Mouse (Mus musculus) neural tube, embryonic 14.5 days (tissue): Measurements from ENCODE around the gene Mtmr4. TPM values are rescaled to one million over a fixed set of nuclear protein-coding genes. Genes with fewer than 3 reads are reported as not detected.

Experiments
- ATAC-seq: fragments of 200-750 bp; cut with Nextera tagmentation; 2 replicates; pipeline ENCODE4 v1.8.0; 2017; ENCODE audit warnings: low read depth, mild to moderate bottlenecking, moderate TSS enrichment, moderate library complexity
- H3K27ac ChIP-seq: fragments of 300-500 bp; sonication (generic); 2 replicates; pipeline ENCODE4 v1.5.1; 2014; ENCODE audit warnings: low read depth, mild to moderate bottlenecking, control low read depth, low read length, moderate library complexity, mixed read lengths
- H3K27me3 ChIP-seq: fragments of 300-500 bp; sonication (generic); 2 replicates; pipeline ENCODE4 v1.6.1; 2014; ENCODE audit warnings: low read length; ENCODE audit not compliant: control insufficient read depth, insufficient read depth
- H3K36me3 ChIP-seq: fragments of 300-500 bp; sonication (generic); 2 replicates; pipeline ENCODE4 v1.6.1; 2014; ENCODE audit warnings: low read length, mixed read lengths; ENCODE audit not compliant: control insufficient read depth, insufficient read depth
- H3K4me1 ChIP-seq: fragments of 300-500 bp; sonication (generic); 2 replicates; pipeline ENCODE4 v1.6.1; 2014; ENCODE audit warnings: low read length; ENCODE audit not compliant: control insufficient read depth, insufficient read depth
- H3K4me2 ChIP-seq: fragments of 300-500 bp; sonication (generic); 2 replicates; pipeline ENCODE4 v1.6.1; 2014; ENCODE audit warnings: mild to moderate bottlenecking, low read depth, low read length, control low read depth
- H3K4me3 ChIP-seq: fragments of 300-500 bp; sonication (generic); 2 replicates; pipeline ENCODE4 v1.5.1; 2014; ENCODE audit warnings: low read depth, low read length, control low read depth, mixed read lengths
- H3K9ac ChIP-seq: fragments of 300-500 bp; sonication (generic); replicated peaks from 2 replicates; pipeline ENCODE4 v1.6.1; 2014; ENCODE audit warnings: low read depth, mild to moderate bottlenecking, control low read depth, low read length, mixed read lengths
- H3K9me3 ChIP-seq: fragments of 300-500 bp; sonication (generic); 2 replicates; pipeline ENCODE4 v1.6.1; 2016; ENCODE audit warnings: low read length; ENCODE audit not compliant: control insufficient read depth
- WGBS: fragments of 180-500 bp; shearing (Covaris S2); extraction: QIAGEN DNeasy Blood & Tissue Kit; methylation state at CpG from one replicate; pipeline ENCODE4 v1.1.7; 2014; 5-methylcytosine and 5-hydroxymethylcytosine counted together
- polyA plus RNA-seq: library from polyadenylated mRNA; unstranded; fragments of >200 nt; fragmentation: Nextera tagmentation; extraction: Ambion mirVana; gene quantifications from 2 replicates; pipeline ENCODE4 v1.2.1, GENCODE M21; 2014

The Mtmr4 gene
- polyA plus RNA-seq, 1 experiment from 2014 or later = 51.0 TPM

DNA sequence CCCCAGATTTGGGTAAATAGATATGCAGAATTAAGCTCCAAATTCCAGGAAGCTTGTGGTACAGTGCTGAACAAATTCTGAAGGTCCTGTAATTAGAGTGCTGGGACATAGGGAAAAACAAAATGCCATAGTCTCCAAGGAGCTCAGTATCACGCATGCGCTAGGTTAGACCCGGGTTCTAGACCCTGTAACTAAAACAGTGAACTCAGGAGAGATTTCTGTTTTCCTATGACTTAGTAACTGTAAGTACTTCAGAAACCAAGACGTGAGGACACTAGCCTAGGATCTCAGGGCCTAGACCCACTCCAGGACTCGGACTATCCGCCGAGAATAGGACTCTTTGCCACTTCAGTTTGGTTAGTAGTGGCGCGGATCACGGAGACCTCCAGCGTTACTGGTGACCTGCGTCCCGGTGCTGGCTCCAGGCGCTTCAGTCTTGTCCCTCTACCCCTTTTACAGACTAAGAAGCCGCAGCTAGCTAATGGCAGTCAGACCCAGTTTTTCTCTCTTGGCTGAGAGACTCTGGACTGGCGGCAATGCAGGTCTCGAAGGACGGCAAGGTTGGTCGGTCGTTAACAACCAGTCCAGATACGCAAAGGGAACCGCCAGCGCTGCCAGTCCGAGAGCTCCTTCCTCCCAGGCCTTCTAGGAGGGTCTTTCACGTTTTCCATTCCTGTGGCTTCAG lies 979 bp upstream of the Mtmr4 start:
- Histone ChIP-seq H3K9me3 (no peaks in the 10 kb centered on the region), H3K4me2 (peak overlapping the region; percentile 87), H3K27ac (peak overlapping the region; percentile 92), H3K4me3 (peak overlapping the region; percentile 72), H3K4me1 (peaks cover 22% of the 10 kb centered on the region), H3K27me3 (no peaks in the 10 kb centered on the region), H3K36me3 (no peaks in the 10 kb centered on the region), H3K9ac (peak overlapping the region; percentile 86)
- 3% methylated on average over 25 of the region's 25 CpGs for WGBS
- no peak for ATAC-seq

DNA sequence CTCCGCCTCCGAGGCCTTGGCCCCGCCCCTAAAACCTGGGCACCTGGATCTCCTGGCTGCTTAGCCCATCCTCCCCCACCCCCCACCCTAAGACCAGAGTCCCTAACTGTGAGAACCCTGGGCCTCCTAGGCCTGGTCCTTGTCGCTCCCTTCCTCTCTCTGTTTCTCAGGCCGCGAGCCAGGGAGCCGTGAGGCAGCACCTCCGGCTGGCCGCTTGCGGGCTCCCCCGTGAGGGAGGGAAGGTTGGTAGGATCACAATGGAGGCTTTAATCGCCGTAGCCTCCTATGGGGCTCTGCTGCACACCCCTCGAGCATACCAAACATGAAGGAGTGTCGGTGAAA lies 363 bp downstream of the Mtmr4 start:
- peak overlapping the region; percentile 78 for H3K9ac ChIP-seq
- H3K36me3 ChIP-seq = no peaks in the 10 kb centered on the region
- peak overlapping the region; percentile 87 for H3K27ac ChIP-seq
- 0% methylated on average over 15 of the region's 15 CpGs for WGBS
- H3K4me2 ChIP-seq = peak overlapping the region; percentile 87
- H3K27me3 ChIP-seq = no peaks in the 10 kb centered on the region
- ATAC-seq = no peak; the same call in 1 of the 2 replicates
- H3K9me3 ChIP-seq = no peaks in the 10 kb centered on the region
- peaks cover 33% of the 10 kb centered on the region for H3K4me1 ChIP-seq
- peak overlapping the region; percentile 72 for H3K4me3 ChIP-seq

DNA sequence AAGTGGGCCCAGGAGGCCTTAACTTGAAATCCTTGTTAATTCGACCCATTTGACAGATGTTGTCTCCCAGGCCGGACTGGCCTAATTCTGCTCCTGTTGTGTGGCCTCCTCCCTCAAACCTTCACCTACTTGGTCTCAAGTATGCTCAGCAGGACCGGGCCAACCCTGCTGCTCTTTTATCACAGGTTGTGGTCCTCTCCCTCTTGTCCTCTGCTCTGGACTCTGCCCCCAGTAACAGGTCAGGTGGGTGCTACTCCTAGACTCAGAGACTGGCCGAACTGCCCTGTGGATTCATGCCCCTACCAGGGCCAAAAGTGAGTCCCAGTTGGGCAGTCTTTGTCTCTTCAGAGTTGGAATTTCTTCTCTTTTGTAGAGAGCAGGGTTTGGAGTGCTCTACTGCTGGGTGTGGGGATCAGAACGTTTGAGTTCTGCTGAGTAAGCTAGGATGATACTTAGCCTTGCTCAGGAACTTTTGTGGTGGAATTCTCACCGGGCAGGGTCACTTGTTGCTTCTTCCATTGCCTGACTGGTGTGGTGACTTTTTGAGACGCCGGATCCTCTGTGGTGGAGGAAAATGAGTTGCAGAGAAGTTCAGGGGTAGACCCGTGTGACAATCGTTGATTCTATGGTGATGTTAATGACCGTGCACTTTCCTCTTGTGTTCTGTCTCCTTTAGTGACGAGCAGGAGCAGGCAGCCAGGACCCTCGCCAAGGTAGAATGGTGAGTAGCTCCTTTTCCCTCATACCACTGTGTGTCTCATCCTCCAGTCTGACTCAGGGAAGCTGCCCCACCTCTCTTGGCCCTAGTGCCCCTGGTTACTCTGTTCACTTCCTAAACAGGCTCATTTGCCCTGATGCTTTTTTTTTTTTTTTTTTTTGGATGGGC lies 994 bp downstream of the Mtmr4 start:
- peaks cover 3% of the 10 kb centered on the region; the same call in 1 of the 2 replicates for H3K36me3 ChIP-seq
- WGBS = 23% methylated on average over 13 of the region's 13 CpGs
- peaks cover 33% of the 10 kb centered on the region for H3K4me1 ChIP-seq
- peak overlapping the region; percentile 72 for H3K4me3 ChIP-seq
- H3K27me3 ChIP-seq = no peaks in the 10 kb centered on the region
- no peaks in the 10 kb centered on the region for H3K9me3 ChIP-seq
- ATAC-seq = no peak
- H3K9ac ChIP-seq = peak overlapping the region; percentile 78
- peak overlapping the region; percentile 87 for H3K27ac ChIP-seq
- peak overlapping the region; percentile 87 for H3K4me2 ChIP-seq

DNA sequence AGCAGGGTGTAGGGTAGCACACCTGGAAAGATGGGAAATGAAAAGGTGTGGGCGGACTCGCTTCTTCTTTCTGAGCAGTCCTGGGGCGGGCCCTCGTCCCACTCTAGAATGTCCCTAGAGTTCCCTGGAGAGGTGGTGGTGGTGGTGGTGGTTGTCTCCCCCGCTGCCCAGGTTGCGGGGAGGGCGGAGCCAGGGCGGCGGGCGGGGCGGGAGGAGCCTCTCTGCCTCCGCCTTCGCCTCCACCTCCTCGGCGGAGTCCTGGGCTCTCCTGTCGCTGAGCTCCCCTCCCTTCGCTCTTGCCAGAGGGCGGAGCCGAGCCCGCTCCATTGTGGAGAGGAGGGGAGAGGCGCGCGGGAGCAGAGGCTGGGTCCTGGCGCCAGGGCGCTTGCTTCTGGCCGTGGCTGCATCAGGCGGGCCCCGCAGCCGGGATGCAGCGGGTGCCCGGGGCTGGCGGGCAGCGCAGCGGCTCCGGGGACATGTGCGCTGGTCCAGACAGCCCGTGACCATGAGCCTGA lies 3.4 kb downstream of the Mtmr4 start:
- H3K9me3 ChIP-seq = no peaks in the 10 kb centered on the region
- H3K27ac ChIP-seq = peak overlapping the region; percentile 85
- H3K4me1 ChIP-seq = peaks cover 28% of the 10 kb centered on the region
- peak overlapping the region; percentile 80 for H3K4me2 ChIP-seq
- peak; percentile 50 for ATAC-seq
- peak overlapping the region; percentile 87 for H3K4me3 ChIP-seq
- peak overlapping the region; percentile 93 for H3K9ac ChIP-seq
- WGBS = 4% methylated on average over 18 of the region's 37 CpGs
- peaks cover 27% of the 10 kb centered on the region for H3K36me3 ChIP-seq
- no peaks in the 10 kb centered on the region for H3K27me3 ChIP-seq

DNA sequence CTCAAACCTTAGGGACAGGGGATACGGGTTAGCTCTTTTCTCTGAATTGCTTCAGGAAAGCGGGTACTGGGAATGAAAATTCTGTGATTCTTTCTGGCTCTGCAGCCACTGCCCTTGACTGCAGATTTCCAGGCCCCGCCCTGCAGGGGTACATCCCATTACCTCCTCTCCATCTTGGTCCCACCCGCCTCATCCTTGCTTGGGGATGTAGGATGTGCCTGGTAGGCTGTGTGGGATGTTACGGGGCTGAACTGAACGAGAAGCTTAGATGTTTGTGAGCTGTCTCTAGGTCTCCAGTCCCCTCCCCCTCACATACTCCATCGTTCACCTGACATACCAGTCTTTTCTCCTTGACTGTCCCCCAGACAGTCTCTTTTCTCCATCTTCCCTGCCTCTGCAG lies 4.0 kb downstream of the Mtmr4 start:
- H3K27me3 ChIP-seq = no peaks in the 10 kb centered on the region
- peak overlapping the region; percentile 80 for H3K4me2 ChIP-seq
- H3K36me3 ChIP-seq = peaks cover 33% of the 10 kb centered on the region
- H3K9ac ChIP-seq = peak overlapping the region; percentile 93
- H3K9me3 ChIP-seq = no peaks in the 10 kb centered on the region
- WGBS = 3% methylated on average over 7 of the region's 7 CpGs
- H3K4me1 ChIP-seq = peaks cover 24% of the 10 kb centered on the region
- no peak for ATAC-seq
- H3K27ac ChIP-seq = peak overlapping the region; percentile 85
- peak overlapping the region; percentile 87 for H3K4me3 ChIP-seq

DNA sequence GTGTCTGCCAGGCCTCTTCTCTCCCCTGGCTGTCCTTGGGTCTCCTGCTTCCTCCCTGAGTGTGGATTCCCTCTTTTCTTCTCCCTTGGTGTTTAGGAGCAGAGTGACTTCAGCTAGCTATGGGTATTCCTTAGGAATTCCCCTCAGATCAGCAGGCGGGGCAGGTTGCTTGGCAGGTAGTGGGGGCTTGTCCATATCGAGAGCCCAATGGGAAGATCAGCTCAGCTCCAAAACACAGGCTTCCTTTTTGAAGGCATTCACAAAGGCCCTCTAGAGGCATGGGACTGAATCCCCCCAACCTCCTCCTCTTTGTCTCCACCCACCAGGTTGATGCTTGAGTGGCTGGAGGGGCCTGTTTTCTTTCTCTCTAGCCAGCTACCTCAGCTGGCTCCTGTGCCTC lies 4.5 kb downstream of the Mtmr4 start:
- Histone ChIP-seq H3K9me3 (no peaks in the 10 kb centered on the region), H3K4me3 (peak overlapping the region; percentile 87), H3K4me2 (peak overlapping the region; percentile 80), H3K9ac (peak overlapping the region; percentile 93), H3K27me3 (no peaks in the 10 kb centered on the region), H3K4me1 (peaks cover 24% of the 10 kb centered on the region), H3K27ac (peak overlapping the region; percentile 85), H3K36me3 (peaks cover 37% of the 10 kb centered on the region)
- ATAC-seq = no peak
- whole genome bisulfite sequencing = 37% methylated on average over 2 of the region's 2 CpGs

DNA sequence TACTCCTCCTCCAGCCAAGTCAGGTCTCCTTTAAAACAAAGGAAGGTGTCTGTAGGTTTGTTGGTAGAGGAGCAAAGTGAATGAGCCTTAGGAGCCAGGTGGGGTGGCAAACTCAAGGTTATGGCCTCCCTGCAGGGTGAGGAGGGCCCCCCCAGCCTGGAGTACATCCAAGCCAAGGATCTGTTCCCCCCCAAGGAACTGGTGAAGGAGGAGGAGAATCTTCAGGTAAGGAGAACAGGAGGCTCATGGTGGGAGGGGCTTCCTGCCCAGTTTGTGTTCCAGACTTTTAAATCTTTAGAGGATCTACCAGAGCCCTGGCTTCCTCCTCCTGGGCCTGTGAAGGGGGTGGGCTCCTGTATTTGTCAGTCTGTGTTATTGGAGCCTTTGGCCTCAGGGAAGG lies 5.1 kb downstream of the Mtmr4 start:
- Histone ChIP-seq H3K4me1 (peaks cover 24% of the 10 kb centered on the region), H3K27ac (peak overlapping the region; percentile 85; the same call in 1 of the 2 replicates), H3K4me2 (peak overlapping the region; percentile 80), H3K27me3 (no peaks in the 10 kb centered on the region), H3K36me3 (peaks cover 43% of the 10 kb centered on the region), H3K4me3 (peak overlapping the region; percentile 87), H3K9me3 (no peaks in the 10 kb centered on the region), H3K9ac (peak overlapping the region; percentile 93)
- no peak for ATAC-seq

DNA sequence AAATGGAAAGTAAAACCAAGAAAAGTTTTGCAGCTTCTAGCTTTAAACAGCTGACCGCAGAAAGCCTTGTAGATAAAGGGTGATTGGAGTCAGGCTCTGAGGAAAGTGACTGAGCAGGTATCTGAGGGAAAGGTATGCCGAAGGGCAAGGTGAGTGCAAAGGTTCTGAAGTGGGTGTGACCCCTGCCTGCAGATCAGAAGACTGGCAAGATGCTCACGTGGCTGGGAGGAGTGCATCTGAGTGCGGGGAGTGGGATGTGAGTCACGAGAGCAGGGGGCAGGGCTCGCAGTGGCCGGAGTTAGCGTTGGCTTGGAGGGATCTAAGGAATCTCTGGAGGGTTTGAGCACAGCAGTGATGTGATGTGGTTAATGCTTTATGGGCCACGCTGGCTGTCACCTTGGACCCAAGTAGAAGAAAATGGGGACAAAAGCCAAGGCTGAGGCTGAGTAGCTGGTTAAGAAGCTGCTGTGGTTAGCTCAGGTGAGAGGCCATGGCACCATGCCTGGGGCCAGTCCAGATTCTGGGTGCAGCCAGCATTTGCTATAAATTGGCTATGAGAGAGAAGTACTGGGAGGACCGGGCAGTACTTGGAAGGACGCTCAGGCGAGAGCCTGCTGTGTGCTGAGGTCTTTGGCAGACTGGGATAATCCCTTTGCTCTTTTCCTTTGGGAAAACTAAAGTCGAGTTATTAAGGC lies 7.6 kb downstream of the Mtmr4 start:
- no peak overlapping the region for H3K4me3 ChIP-seq
- no peak overlapping the region for H3K9ac ChIP-seq
- no peaks in the 10 kb centered on the region for H3K9me3 ChIP-seq
- H3K4me2 ChIP-seq = no peak overlapping the region
- H3K27ac ChIP-seq = no peak overlapping the region
- H3K4me1 ChIP-seq = peaks cover 15% of the 10 kb centered on the region; the same call in 1 of the 2 replicates
- whole genome bisulfite sequencing = 90% methylated on average over 13 of the region's 13 CpGs
- H3K27me3 ChIP-seq = no peaks in the 10 kb centered on the region
- no peak for ATAC-seq
- peaks cover 68% of the 10 kb centered on the region for H3K36me3 ChIP-seq
